Mouse (Mus musculus) heart, postnatal 0 days (tissue): ENCODE measurements around the gene Gm20481.

Experiments used
- CTCF ChIP-seq: IDR thresholded peaks from 2 replicates; pipeline ENCODE4 v1.5.1; 2016; ENCODE audit warnings: antibody characterized with exemption, control low read depth, low read depth
- EP300 ChIP-seq: IDR thresholded peaks from 2 replicates; pipeline ENCODE4 v1.6.1; 2016; ENCODE audit warnings: antibody characterized with exemption, low read depth

- TF ChIP-seq EP300 = no peak
- no peak for TF ChIP-seq CTCF
These were observed 25.4 kb upstream of the Gm20481 start for GRCm38 (mm10) chr17:34944362-34944761.
